In the genomic region with DNA sequence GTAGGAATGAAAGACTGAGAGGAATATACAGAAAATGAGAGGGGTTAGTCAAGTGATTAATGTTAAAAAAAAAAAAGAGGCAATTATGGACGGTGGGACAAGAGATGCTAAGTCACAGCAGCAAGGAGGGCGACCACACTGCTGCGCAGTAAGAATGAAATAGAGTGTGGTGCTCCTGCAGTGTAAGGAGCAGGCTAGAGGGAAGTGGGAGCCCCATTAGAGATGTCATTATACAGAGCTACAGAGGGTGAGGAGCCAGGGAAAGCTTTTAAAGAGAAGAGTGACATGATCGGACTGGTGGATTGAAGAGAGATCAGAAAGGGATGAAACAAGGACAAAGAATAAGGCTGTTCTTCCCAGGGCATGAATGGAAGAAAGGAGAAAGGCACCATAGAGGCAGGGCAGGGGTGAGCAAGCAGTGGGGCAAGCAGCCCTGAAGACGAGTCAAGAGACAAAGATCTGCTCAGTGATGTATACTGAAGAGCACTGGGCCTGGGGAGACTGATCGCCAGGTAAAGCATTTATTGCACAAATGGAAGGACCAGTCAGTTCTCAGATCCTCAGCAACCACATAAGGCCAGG, we compare ENCODE assay signal across 18 mouse cellular contexts. TPM values are rescaled to one million over a fixed set of nuclear protein-coding genes. Genes with fewer than 3 reads are reported as not detected.
"Had no signal": no experiment of that assay in that cellular context is flagged by ENCODE, and none has a peak within 500 bp of the region (broad histone marks: within the 10 kb centered on the region; RNA-seq: fewer than 3 reads in every experiment).

No protein-coding gene starts in this region.

- H3K4me3 ChIP-seq: kidney, embryonic 15.5 days; left cerebral cortex, adult 2 months; liver, embryonic 13.5 days; myocyte; neural tube, embryonic 13.5 days; stomach, embryonic 15.5 days had no signal

- H3K27ac ChIP-seq: kidney, embryonic 15.5 days; left cerebral cortex, adult 2 months; liver, embryonic 13.5 days; macrophage; neural tube, embryonic 13.5 days; stomach, embryonic 15.5 days had no signal

- H3K9ac ChIP-seq: kidney, embryonic 15.5 days; liver, embryonic 13.5 days; neural tube, embryonic 13.5 days; stomach, embryonic 15.5 days had no signal

- H3K4me1 ChIP-seq: liver, embryonic 13.5 days; neural tube, embryonic 13.5 days; stomach, embryonic 15.5 days had no signal

- DNase-seq: kidney, adult 11 months; kidney, adult 8-10 months; kidney, postnatal 10 days; kidney, postnatal 36 days; layer of hippocampus, postnatal 36 days; liver, embryonic 13.5 days; lung, adult 2 months; retina, postnatal 1 day; right cerebral cortex, postnatal 25 days; spleen, adult 18-20 months; thymus, postnatal 25 days had no signal

- H3K36me3 ChIP-seq: kidney, embryonic 15.5 days; liver, embryonic 13.5 days; neural tube, embryonic 13.5 days; stomach, embryonic 15.5 days had no signal

- H3K9me3 ChIP-seq: kidney, embryonic 15.5 days; liver, embryonic 13.5 days; neural tube, embryonic 13.5 days; stomach, embryonic 15.5 days had no signal

- H3K4me2 ChIP-seq: kidney, embryonic 15.5 days; liver, embryonic 13.5 days; neural tube, embryonic 13.5 days; stomach, embryonic 15.5 days had no signal

- H3K27me3 ChIP-seq: kidney, embryonic 15.5 days; liver, embryonic 13.5 days; neural tube, embryonic 13.5 days; stomach, embryonic 15.5 days had no signal

RNA-seq across cellular contexts. Expression of a gene that starts 18.0 kb away (rescaled TPM):
- polyA plus RNA-seq: liver, adult 2 months had no signal
